Mouse (Mus musculus): ENCODE measurements around the gene Pecam1.
"Not testable (repeated sequence)": the region's sequence is repeated elsewhere in the genome, so short reads cannot be mapped to it uniquely, and the experiment has no call there.

The Pecam1 gene

DNA sequence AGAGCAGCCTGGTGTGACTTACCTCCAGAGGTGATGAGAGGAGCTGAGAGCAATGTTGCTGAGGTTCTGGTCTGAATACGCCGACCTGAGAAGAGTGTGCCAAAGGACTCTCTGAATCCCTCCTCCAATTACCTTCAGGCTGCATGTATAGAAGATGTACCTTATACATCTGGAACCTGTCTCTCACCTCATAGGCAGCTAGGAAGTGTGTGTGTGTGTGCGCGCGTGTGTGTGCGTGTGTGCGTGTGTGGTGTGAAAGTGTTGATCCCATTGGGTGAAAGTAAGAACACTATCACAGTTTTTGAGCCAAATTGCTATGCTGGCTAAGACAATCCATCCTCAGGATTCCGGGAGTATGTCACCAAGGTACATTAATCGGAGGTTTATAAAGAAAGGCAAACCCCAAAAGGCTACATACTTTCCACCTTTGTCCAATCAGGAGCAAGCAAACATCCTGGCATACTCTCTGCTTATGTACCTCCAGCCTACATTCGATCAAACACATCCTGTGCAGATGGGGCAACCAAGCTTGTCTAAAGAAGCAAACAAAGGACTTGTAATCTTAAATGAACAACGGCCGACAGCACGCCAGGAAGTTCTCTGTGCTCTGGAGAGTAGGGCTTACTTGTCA lies at the start of gene Pecam1:
Pecam1 (minus strand) TSS at position 508 of the 631 bp plus-strand sequence.
- DNase-seq: peak; percentile 79

- DNase-seq: peak; percentile 91
Observed at GRCm38 (mm10) chr11:106795679-106796078, 45.3 kb upstream of the Pecam1 start.

GRCm38 (mm10) chr11:106793846-106794245 lies 43.4 kb upstream of the Pecam1 start:
- DNase-seq: no peak

- DNase-seq: no peak
Observed at GRCm38 (mm10) chr11:106789649-106790048, 39.2 kb upstream of the Pecam1 start.

DNA sequence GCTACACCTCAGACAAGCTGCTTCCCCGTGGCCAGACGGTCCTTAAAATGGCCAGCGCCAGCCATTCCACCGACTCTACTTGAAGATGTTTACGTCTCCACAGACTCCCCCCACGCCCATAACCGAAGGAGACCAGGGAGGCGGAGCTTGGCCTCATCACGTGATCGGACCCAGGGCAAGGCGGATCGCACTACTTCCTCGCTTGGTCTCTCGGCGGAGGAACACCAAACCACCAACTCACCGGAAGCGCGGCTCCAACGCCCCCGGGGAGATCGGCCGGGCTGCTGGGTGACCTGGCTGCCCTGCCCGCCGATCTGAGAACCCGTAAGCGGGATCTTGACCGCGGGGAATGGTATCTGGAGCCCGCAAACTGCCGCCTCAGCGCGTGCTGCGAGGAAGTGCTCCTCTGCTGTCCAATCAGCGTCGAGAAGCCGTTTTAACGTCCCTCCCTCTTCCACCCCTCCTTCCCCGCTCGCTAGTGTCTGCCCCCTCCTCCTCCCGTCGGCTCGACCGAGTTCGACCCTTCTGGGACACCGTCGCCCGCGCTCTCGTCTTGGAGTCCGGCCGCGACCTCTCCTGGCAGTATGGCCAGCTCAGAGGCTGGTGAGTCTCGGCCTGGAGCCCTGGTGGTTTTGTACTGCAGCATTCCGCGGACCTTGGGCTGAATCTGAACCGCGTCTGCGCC lies 38.5 kb upstream of the Pecam1 start, which contains the start of the genes Ddx5 and Cep95:
Ddx5 (minus strand) TSS at position 411 of the 685 bp plus-strand sequence.
Cep95 (plus strand) TSS at position 478 of the 685 bp plus-strand sequence.
- peak; percentile 100 for DNase-seq

GRCm38 (mm10) chr11:106788026-106788774 lies 37.8 kb upstream of the Pecam1 start:
- DNase-seq: peak; percentile 100

- DNase-seq: peak; percentile 99
Observed at GRCm38 (mm10) chr11:106787131-106788025, 37.0 kb upstream of the Pecam1 start.

DNA sequence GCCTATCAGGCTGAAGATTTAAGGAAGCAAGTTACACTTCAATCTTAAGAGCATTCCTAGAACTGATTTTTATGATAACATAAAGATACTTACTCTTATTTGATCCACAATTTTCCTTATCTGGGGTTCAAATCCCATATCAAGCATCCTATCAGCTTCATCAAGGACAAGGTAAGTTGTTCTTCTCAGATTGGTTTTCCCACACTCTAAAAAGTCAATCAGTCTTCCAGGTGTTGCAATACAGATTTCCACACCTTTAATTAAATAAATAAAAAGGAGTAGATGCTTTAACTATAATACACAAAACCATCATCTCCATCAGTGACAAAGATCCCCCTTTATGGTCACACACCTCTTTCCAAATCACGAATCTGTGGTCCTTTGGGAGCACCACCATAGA lies 34.6 kb upstream of the Pecam1 start:
- DNase-seq: no peak

DNA sequence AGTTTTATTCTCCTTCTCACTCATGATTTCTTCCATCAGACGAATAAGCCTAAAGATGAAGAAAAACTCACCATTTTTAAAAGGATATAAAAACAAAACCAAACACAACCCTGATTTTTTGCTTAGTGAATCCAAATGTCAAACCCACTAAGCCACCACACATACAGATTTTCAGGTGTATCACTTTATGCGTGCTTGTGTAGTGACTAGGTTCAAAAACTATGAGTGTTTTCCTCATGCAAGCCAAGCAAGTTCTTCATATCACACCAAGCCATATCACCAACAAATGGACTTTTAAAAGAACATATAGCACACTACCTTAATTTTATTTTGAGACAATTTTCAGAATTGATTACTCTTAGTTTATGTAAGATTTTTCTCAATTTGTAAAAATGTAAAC lies 34.0 kb upstream of the Pecam1 start:
- DNase-seq: no peak

- DNase-seq: no peak
Observed at GRCm38 (mm10) chr11:106782841-106783764, 32.7 kb upstream of the Pecam1 start.

DNA sequence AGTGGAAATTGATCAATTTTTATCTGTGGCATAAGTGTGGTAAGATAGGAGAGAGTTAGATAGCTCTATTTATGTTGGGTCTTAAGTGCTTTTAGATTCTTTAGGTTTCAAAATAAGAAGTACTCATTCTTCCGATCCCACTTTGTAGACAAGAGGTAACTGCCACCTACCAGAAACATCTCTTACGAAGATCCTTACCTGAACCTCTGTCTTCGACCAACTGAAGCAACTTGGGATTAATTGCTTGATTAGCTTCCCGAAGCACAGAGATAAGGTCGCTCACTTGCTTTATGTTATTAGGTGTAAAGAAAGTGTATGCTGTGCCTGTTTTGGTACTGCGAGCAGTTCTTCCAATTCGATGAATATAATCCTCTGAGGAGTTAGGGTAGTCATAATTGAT lies 31.8 kb upstream of the Pecam1 start:
- not testable (repeated sequence) for DNase-seq

DNA sequence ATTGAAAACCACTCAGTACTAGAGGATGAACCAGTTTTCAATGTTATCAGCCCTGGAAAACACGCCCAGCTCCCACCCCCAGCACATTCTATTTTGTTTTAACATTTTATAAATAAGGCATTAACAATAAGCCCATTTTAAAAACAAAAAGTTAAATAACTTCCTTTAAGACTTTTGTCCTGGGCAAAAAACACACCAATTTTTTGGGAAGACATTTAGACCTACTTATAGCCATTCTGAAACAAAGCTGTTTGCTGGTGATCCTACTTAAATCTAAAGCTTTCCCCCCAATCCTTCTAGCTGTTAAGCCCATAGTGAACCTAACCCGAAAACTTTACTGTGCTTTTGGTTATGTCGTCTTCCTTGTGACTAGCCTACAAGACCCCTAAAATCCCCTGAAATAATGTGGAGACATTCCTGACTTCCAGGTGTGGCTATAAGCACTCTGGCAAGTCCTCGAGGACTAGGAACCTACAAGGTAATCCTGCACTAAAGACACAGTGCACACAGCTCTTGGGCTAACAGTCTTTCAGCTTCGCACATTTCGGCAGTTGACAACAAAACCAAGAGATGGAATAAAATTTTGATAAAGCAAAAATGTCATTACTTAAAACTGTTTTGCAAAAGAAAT lies 30.3 kb upstream of the Pecam1 start:
- DNase-seq: no peak

DNA sequence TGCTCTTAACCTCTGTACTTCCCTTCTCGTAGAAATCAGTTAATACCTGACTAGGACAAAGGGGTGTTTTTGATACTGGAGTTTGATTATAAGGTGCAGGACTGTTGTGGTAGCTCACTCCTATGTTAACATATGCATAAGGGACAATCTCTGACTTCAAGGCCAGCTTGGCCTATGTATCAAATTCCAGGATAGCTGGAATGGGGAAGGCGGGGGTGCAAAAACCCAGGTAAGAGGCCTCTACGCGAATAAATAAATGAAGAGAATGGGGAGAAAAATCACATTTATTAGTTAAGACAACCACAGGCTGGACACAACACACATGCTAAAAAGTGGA lies 29.6 kb upstream of the Pecam1 start:
- no peak for DNase-seq

GRCm38 (mm10) chr11:106779388-106780088 lies 29.1 kb upstream of the Pecam1 start, which contains the start of gene Polg2:
Polg2 (minus strand) TSS chr11:106779537.
- DNase-seq: peak; percentile 99

GRCm38 (mm10) chr11:106778589-106779387 lies 28.4 kb upstream of the Pecam1 start:
- DNase-seq: no peak

- no peak for DNase-seq
Observed at GRCm38 (mm10) chr11:106778132-106778531, 27.7 kb upstream of the Pecam1 start.

GRCm38 (mm10) chr11:106777395-106777794 lies 27.0 kb upstream of the Pecam1 start:
- DNase-seq: no peak

DNA sequence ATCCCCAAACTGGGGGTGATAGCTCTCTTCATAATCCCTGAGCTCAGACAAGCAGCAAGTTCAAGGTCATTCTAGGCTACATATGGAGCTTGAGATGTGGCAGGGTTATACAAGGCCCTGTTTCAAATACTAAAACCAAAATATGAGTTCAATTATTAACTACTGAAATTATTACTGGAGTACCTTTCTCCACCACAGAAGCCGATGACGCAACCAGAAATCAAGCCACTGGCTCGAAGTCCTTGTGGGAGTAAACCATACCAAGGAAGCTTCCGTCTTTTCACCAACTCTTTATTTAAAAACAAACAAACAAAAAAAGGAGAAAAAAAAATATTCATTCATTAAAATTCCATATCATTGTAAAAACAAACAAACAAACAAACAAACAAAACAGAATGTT lies 26.5 kb upstream of the Pecam1 start:
- DNase-seq: no peak

- peak; percentile 83 for DNase-seq
Observed at GRCm38 (mm10) chr11:106773061-106773460, 22.6 kb upstream of the Pecam1 start.

All from heart, adult 11 months (tissue).